Mouse (Mus musculus): Measurements from ENCODE around the gene Nifk. TPM values are rescaled to one million over a fixed set of nuclear protein-coding genes. Genes with fewer than 3 reads are reported as not detected.

The Nifk gene
- 10 to 100 TPM; 19.8 to 23.3 TPM for total RNA-seq (2021)

GRCm38 (mm10) chr1:118321661-118322201 is at the start of gene Nifk:
Gene Nifk, plus strand, starts transcription at chr1:118321839.
- intact Hi-C loops (cut with DNase I): loop anchor here (5.0 kb wide), 1 partner anchor 176 kb away; no protein-coding TSS in a partner anchor
- peak; percentile 96 to 97 for DNase-seq (ENCODE audit: low spot score in 2 of 2)

- peak in 1 of 2 experiments; percentile 38 for DNase-seq (ENCODE audit: low spot score in 2 of 2)
- intact Hi-C loops (cut with DNase I): no loop called here
These were observed 46.5 kb upstream of the Nifk start for GRCm38 (mm10) chr1:118275139-118275538.

GRCm38 (mm10) chr1:118292291-118292690 is 29.3 kb upstream of the Nifk start:
- no peak for DNase-seq (ENCODE audit: low spot score in 2 of 2)
- intact Hi-C loops (cut with DNase I): no loop called here

- DNase-seq (ENCODE audit: low spot score in 2 of 2): no peak
- intact Hi-C loops (cut with DNase I): no loop called here
These were observed 27.4 kb upstream of the Nifk start for GRCm38 (mm10) chr1:118294192-118294591.

GRCm38 (mm10) chr1:118294826-118295225 is 26.8 kb upstream of the Nifk start:
- DNase-seq (ENCODE audit: low spot score in 2 of 2): peak in 1 of 2 experiments; percentile 6
- intact Hi-C loops (cut with DNase I): no loop called here

- intact Hi-C loops (cut with DNase I): no loop called here
- no peak for DNase-seq (ENCODE audit: low spot score in 2 of 2)
These were observed 25.0 kb upstream of the Nifk start for GRCm38 (mm10) chr1:118296673-118297072.

- no peak for DNase-seq (ENCODE audit: low spot score in 2 of 2)
- intact Hi-C loops (cut with DNase I): no loop called here
These were observed 23.9 kb upstream of the Nifk start for GRCm38 (mm10) chr1:118297719-118298118.

- DNase-seq (ENCODE audit: low spot score in 2 of 2): peak; percentile 87 to 91
- intact Hi-C loops (cut with DNase I): loop anchor here (2.0 kb wide), 1 partner anchor 78 kb away; the partner anchor contains the start of gene Clasp1
These were observed 10.6 kb upstream of the Nifk start for GRCm38 (mm10) chr1:118310780-118311621.

GRCm38 (mm10) chr1:118311622-118312326 is 9.9 kb upstream of the Nifk start, which contains the start of gene Tsn:
Gene Tsn, minus strand, starts transcription at chr1:118311739.
- no peak for DNase-seq (ENCODE audit: low spot score in 2 of 2)
- intact Hi-C loops (cut with DNase I): loop anchor here (2.0 kb wide), 1 partner anchor 77 kb away; the partner anchor contains the start of gene Clasp1

- DNase-seq (ENCODE audit: low spot score in 2 of 2): peak in 1 of 2 experiments; percentile 11
- intact Hi-C loops (cut with DNase I): loop anchor here (5.0 kb wide), 1 partner anchor 177 kb away; no protein-coding TSS in a partner anchor
These were observed 943 bp upstream of the Nifk start for GRCm38 (mm10) chr1:118320696-118321095.

- intact Hi-C loops (cut with DNase I): loop anchor here (2.0 to 10.0 kb wide), 5 partner anchors 52 to 420 kb away; partner anchors contain the start of gene Clasp1
- DNase-seq (ENCODE audit: low spot score in 2 of 2): no peak
These were observed 13.4 kb downstream of the Nifk start for GRCm38 (mm10) chr1:118334749-118335713.

GRCm38 (mm10) chr1:118335847-118336246 is 14.2 kb downstream of the Nifk start:
- intact Hi-C loops (cut with DNase I): loop anchor here (2.0 to 10.0 kb wide), 5 partner anchors 51 to 419 kb away; partner anchors contain the start of gene Clasp1

GRCm38 (mm10) chr1:118337921-118338320 is 16.3 kb downstream of the Nifk start:
- intact Hi-C loops (cut with DNase I): loop anchor here (5.0 to 10.0 kb wide), 4 partner anchors 49 to 417 kb away; partner anchors contain the start of gene Clasp1

More at GRCm38 (mm10) chr1:118335847-118336246, 14.2 kb downstream of the Nifk start:
- no peak for DNase-seq (ENCODE audit: low spot score in 2 of 2)

GRCm38 (mm10) chr1:118343649-118344435 is 22.2 kb downstream of the Nifk start:
- intact Hi-C loops (cut with DNase I): no loop called here
- no peak for DNase-seq (ENCODE audit: low spot score in 2 of 2)

More at GRCm38 (mm10) chr1:118337921-118338320, 16.3 kb downstream of the Nifk start:
- peak; percentile 31 to 63 for DNase-seq (ENCODE audit: low spot score in 2 of 2)

- intact Hi-C loops (cut with DNase I): no loop called here
- DNase-seq (ENCODE audit: low spot score in 2 of 2): no peak
These were observed 28.3 kb downstream of the Nifk start for GRCm38 (mm10) chr1:118349922-118350321.

- no peak for DNase-seq (ENCODE audit: low spot score in 2 of 2)
- intact Hi-C loops (cut with DNase I): no loop called here
These were observed 37.6 kb downstream of the Nifk start for GRCm38 (mm10) chr1:118359071-118359761.

- intact Hi-C loops (cut with DNase I): no loop called here
These were observed 46.3 kb downstream of the Nifk start for GRCm38 (mm10) chr1:118367970-118368369.

More at GRCm38 (mm10) chr1:118367970-118368369, 46.3 kb downstream of the Nifk start:
- no peak for DNase-seq (ENCODE audit: low spot score in 2 of 2)

All from left cerebral cortex, postnatal 25 days (tissue).